Mouse (Mus musculus) embryonic facial prominence, embryonic 13.5 days (tissue): ENCODE measurements around the gene Cd300lb. TPM values are rescaled to one million over a fixed set of nuclear protein-coding genes. Genes with fewer than 3 reads are reported as not detected.
"Not testable (repeated sequence)": the region's sequence is repeated elsewhere in the genome, so short reads cannot be mapped to it uniquely, and the experiment has no call there.

Experiments
- ATAC-seq: fragments of 200-750 bp; cut with Nextera tagmentation; 2 replicates; pipeline ENCODE4 v1.8.0; 2017; ENCODE audit warnings: low read depth; ENCODE audit not compliant: insufficient number of reproducible peaks, insufficient read depth, low FRiP score, low TSS enrichment
- H3K27ac ChIP-seq: fragments of 300-500 bp; sonication (generic); 2 replicates; pipeline ENCODE4 v1.5.1; 2015; ENCODE audit warnings: moderate library complexity, mild to moderate bottlenecking, inconsistent platforms
- H3K27me3 ChIP-seq: fragments of 300-500 bp; sonication (generic); 2 replicates; pipeline ENCODE4 v1.6.1; 2015; ENCODE audit warnings: mild to moderate bottlenecking, inconsistent platforms
- H3K36me3 ChIP-seq: fragments of 300-500 bp; sonication (generic); 2 replicates; pipeline ENCODE4 v1.6.1; 2015; ENCODE audit warnings: mild to moderate bottlenecking, inconsistent platforms
- H3K4me1 ChIP-seq: fragments of 300-500 bp; sonication (generic); 2 replicates; pipeline ENCODE4 v1.6.1; 2015; ENCODE audit warnings: inconsistent platforms
- H3K4me2 ChIP-seq: fragments of 300-500 bp; sonication (generic); 2 replicates; pipeline ENCODE4 v1.6.1; 2015; ENCODE audit warnings: moderate library complexity, mild to moderate bottlenecking, inconsistent platforms
- H3K4me3 ChIP-seq: fragments of 300-500 bp; sonication (generic); 2 replicates; pipeline ENCODE4 v1.5.1; 2015; ENCODE audit warnings: mild to moderate bottlenecking, inconsistent platforms
- H3K9ac ChIP-seq: fragments of 300-500 bp; sonication (generic); 2 replicates; pipeline ENCODE4 v1.6.1; 2015; ENCODE audit warnings: mild to moderate bottlenecking, inconsistent platforms
- H3K9me3 ChIP-seq: fragments of 300-500 bp; sonication (generic); 2 replicates; pipeline ENCODE4 v1.6.1; 2016; ENCODE audit warnings: inconsistent platforms
- WGBS: fragments of 180-500 bp; shearing (Covaris S2); methylation state at CpG from one replicate; pipeline ENCODE4 v1.1.7; 2015; ENCODE audit warnings: mixed read lengths; 5-methylcytosine and 5-hydroxymethylcytosine counted together
- polyA plus RNA-seq: library from polyadenylated mRNA; unstranded; fragments of >200 nt; fragmentation: Nextera tagmentation; extraction: Ambion mirVana; gene quantifications from 2 replicates; pipeline ENCODE4 v1.2.1, GENCODE M21; 2015

The Cd300lb gene
- polyA plus RNA-seq, 1 experiment from 2014 or later, result 0.15 TPM

GRCm38 (mm10) chr11:114914978-114915377 is 19.2 kb downstream of the Cd300lb start:
- no peak for ATAC-seq
- H3K9me3 ChIP-seq, result 0 out of 2 replicates have a peak, but pooled peaks cover 3% of the 10 kb centered on the region

GRCm38 (mm10) chr11:114912847-114913246 is 21.3 kb downstream of the Cd300lb start:
- WGBS, result 13% methylated on average over 9 of the region's 9 CpGs
- no peaks in the 10 kb centered on the region for H3K9me3 ChIP-seq
- no peaks in the 10 kb centered on the region for H3K36me3 ChIP-seq
- H3K4me1 ChIP-seq, result no peaks in the 10 kb centered on the region
- H3K27ac ChIP-seq, result no peak overlapping the region
- 0 out of 2 replicates have a peak, but pooled peaks cover 4% of the 10 kb centered on the region for H3K27me3 ChIP-seq
- no peak overlapping the region for H3K4me3 ChIP-seq
- no peak overlapping the region for H3K4me2 ChIP-seq
- H3K9ac ChIP-seq, result no peak overlapping the region
- peak; percentile 17; the same call in 1 of the 2 replicates for ATAC-seq

More at GRCm38 (mm10) chr11:114914978-114915377, 19.2 kb downstream of the Cd300lb start:
- no peaks in the 10 kb centered on the region for H3K36me3 ChIP-seq
- no peak overlapping the region for H3K4me3 ChIP-seq
- 39% methylated on average over 7 of the region's 7 CpGs for WGBS
- H3K4me2 ChIP-seq, result no peak overlapping the region
- 0 out of 2 replicates have a peak, but pooled peaks cover 4% of the 10 kb centered on the region for H3K27me3 ChIP-seq
- H3K9ac ChIP-seq, result 0 out of 2 replicates have a peak overlapping the region, but pooled peaks have one; percentile 6
- H3K4me1 ChIP-seq, result no peaks in the 10 kb centered on the region
- H3K27ac ChIP-seq, result no peak overlapping the region

- 34% methylated on average over 3 of the region's 3 CpGs for WGBS
- not testable (repeated sequence) for ATAC-seq, H3K9ac ChIP-seq
These were observed 24.6 kb downstream of the Cd300lb start for GRCm38 (mm10) chr11:114909538-114909937.

GRCm38 (mm10) chr11:114908086-114908485 is 26.1 kb downstream of the Cd300lb start:
- no peaks in the 10 kb centered on the region for H3K4me1 ChIP-seq
- no peak overlapping the region for H3K9ac ChIP-seq
- H3K27ac ChIP-seq, result no peak overlapping the region
- no peaks in the 10 kb centered on the region for H3K36me3 ChIP-seq
- no peak for ATAC-seq
- no peak overlapping the region for H3K4me3 ChIP-seq
- no peaks in the 10 kb centered on the region for H3K9me3 ChIP-seq
- no peaks in the 10 kb centered on the region; the same call in 1 of the 2 replicates for H3K27me3 ChIP-seq
- no peak overlapping the region for H3K4me2 ChIP-seq
- WGBS, result 44% methylated on average over 4 of the region's 4 CpGs

More at GRCm38 (mm10) chr11:114909538-114909937, 24.6 kb downstream of the Cd300lb start:
- not testable (repeated sequence) for H3K27ac ChIP-seq, H3K9me3 ChIP-seq, H3K4me1 ChIP-seq, H3K27me3 ChIP-seq, H3K36me3 ChIP-seq, H3K4me2 ChIP-seq, H3K4me3 ChIP-seq

- H3K27me3 ChIP-seq, result no peaks in the 10 kb centered on the region; the same call in 1 of the 2 replicates
- whole genome bisulfite sequencing, result 79% methylated on average over 4 of the region's 4 CpGs
- H3K4me3 ChIP-seq, result no peak overlapping the region
- H3K36me3 ChIP-seq, result no peaks in the 10 kb centered on the region
- H3K27ac ChIP-seq, result no peak overlapping the region
- no peak overlapping the region for H3K4me2 ChIP-seq
- no peak overlapping the region for H3K9ac ChIP-seq
- H3K9me3 ChIP-seq, result no peaks in the 10 kb centered on the region
- H3K4me1 ChIP-seq, result no peaks in the 10 kb centered on the region
- ATAC-seq, result no peak
These were observed 26.6 kb downstream of the Cd300lb start for GRCm38 (mm10) chr11:114907567-114907966.

GRCm38 (mm10) chr11:114903224-114903623 is 31.0 kb downstream of the Cd300lb start:
- ATAC-seq, result no peak
- 81% methylated on average over 4 of the region's 4 CpGs for WGBS
- H3K4me2 ChIP-seq, result no peak overlapping the region

GRCm38 (mm10) chr11:114898026-114898425 is 36.2 kb downstream of the Cd300lb start:
- Histone ChIP-seq H3K36me3 (no peaks in the 10 kb centered on the region), H3K27ac (no peak overlapping the region), H3K4me3 (no peak overlapping the region), H3K9me3 (no peaks in the 10 kb centered on the region), H3K4me2 (no peak overlapping the region), H3K27me3 (no peaks in the 10 kb centered on the region), H3K9ac (no peak overlapping the region), H3K4me1 (no peaks in the 10 kb centered on the region)
- no peak for ATAC-seq
- WGBS, result 45% methylated on average over 1 of the region's 1 CpGs

More at GRCm38 (mm10) chr11:114903224-114903623, 31.0 kb downstream of the Cd300lb start:
- H3K4me3 ChIP-seq, result no peak overlapping the region
- H3K27me3 ChIP-seq, result no peaks in the 10 kb centered on the region; the same call in 1 of the 2 replicates
- no peak overlapping the region for H3K27ac ChIP-seq
- no peaks in the 10 kb centered on the region for H3K36me3 ChIP-seq
- H3K9me3 ChIP-seq, result no peaks in the 10 kb centered on the region
- H3K4me1 ChIP-seq, result no peaks in the 10 kb centered on the region
- no peak overlapping the region for H3K9ac ChIP-seq

GRCm38 (mm10) chr11:114896085-114896484 is 38.1 kb downstream of the Cd300lb start:
- 77% methylated on average over 3 of the region's 3 CpGs for WGBS
- Histone ChIP-seq H3K9ac (no peak overlapping the region), H3K4me3 (no peak overlapping the region), H3K36me3 (no peaks in the 10 kb centered on the region), H3K4me1 (no peaks in the 10 kb centered on the region), H3K4me2 (no peak overlapping the region), H3K9me3 (no peaks in the 10 kb centered on the region), H3K27me3 (no peaks in the 10 kb centered on the region), H3K27ac (no peak overlapping the region)
- no peak for ATAC-seq

- H3K27me3 ChIP-seq, result no peaks in the 10 kb centered on the region
- ATAC-seq, result no peak
- no peak overlapping the region for H3K27ac ChIP-seq
- 60% methylated on average over 5 of the region's 5 CpGs for WGBS
- no peak overlapping the region for H3K4me2 ChIP-seq
- no peak overlapping the region for H3K9ac ChIP-seq
- no peaks in the 10 kb centered on the region for H3K36me3 ChIP-seq
- no peak overlapping the region for H3K4me3 ChIP-seq
- H3K9me3 ChIP-seq, result no peaks in the 10 kb centered on the region
- H3K4me1 ChIP-seq, result no peaks in the 10 kb centered on the region
These were observed 43.6 kb downstream of the Cd300lb start for GRCm38 (mm10) chr11:114890542-114890941.

- WGBS, result 74% methylated on average over 18 of the region's 18 CpGs
- Histone ChIP-seq H3K36me3 (no peaks in the 10 kb centered on the region), H3K27ac (no peak within 1 kb of the TSS), H3K4me3 (no peak within 1 kb of the TSS), H3K4me2 (no peak within 1 kb of the TSS), H3K27me3 (no peaks in the 10 kb centered on the region), H3K4me1 (no peaks in the 10 kb centered on the region), H3K9me3 (no peaks in the 10 kb centered on the region), H3K9ac (no peak within 1 kb of the TSS)
- no peak for ATAC-seq
These were observed 44.1 kb downstream of the Cd300lb start, which contains the start of gene Cd300a for GRCm38 (mm10) chr11:114889991-114890518. Gene Cd300a (plus strand): TSS chr11:114890041.

GRCm38 (mm10) chr11:114884380-114885100 is 49.6 kb downstream of the Cd300lb start:
- H3K4me2 ChIP-seq, result no peak overlapping the region
- no peak overlapping the region for H3K4me3 ChIP-seq
- no peaks in the 10 kb centered on the region for H3K9me3 ChIP-seq
- no peaks in the 10 kb centered on the region for H3K27me3 ChIP-seq
- no peaks in the 10 kb centered on the region for H3K4me1 ChIP-seq
- ATAC-seq, result no peak
- WGBS, result 85% methylated on average over 4 of the region's 4 CpGs
- H3K27ac ChIP-seq, result no peak overlapping the region
- no peaks in the 10 kb centered on the region for H3K36me3 ChIP-seq
- H3K9ac ChIP-seq, result no peak overlapping the region

- H3K4me3 ChIP-seq, result no peak overlapping the region
- 89% methylated on average over 4 of the region's 4 CpGs for WGBS
These were observed 50.9 kb downstream of the Cd300lb start for GRCm38 (mm10) chr11:114883251-114883789.

More at GRCm38 (mm10) chr11:114883251-114883789, 50.9 kb downstream of the Cd300lb start:
- Histone ChIP-seq H3K4me1 (no peaks in the 10 kb centered on the region), H3K36me3 (no peaks in the 10 kb centered on the region), H3K9me3 (no peaks in the 10 kb centered on the region), H3K27me3 (no peaks in the 10 kb centered on the region), H3K27ac (no peak overlapping the region), H3K4me2 (no peak overlapping the region), H3K9ac (no peak overlapping the region)
- ATAC-seq, result no peak
